Mouse (Mus musculus): ENCODE data around the gene Ralgps2. TPM values are rescaled to one million over a fixed set of nuclear protein-coding genes. Genes with fewer than 3 reads are reported as not detected.

Gene Ralgps2
- polyA plus RNA-seq, 1 experiment = 7.8 TPM

- peak in 2 of 3 experiments; percentile 8 to 75 for TF ChIP-seq MYOG (IDR thresholded peaks at IDR 0.05; ENCODE audit: control insufficient read depth in 1 of 3, insufficient read depth in 1 of 3, insufficient read length in 2 of 3, low read depth in 2 of 3)
- TF ChIP-seq CEBPB (IDR thresholded peaks at IDR 0.05; ENCODE audit: insufficient read depth, poor library complexity, severe bottlenecking) = no peak
- TF ChIP-seq SRF (IDR thresholded peaks at IDR 0.05; ENCODE audit: control insufficient read depth, insufficient read length, low read depth) = peak; percentile 45
- TF ChIP-seq MYOD1 (IDR thresholded peaks at IDR 0.05; ENCODE audit: control insufficient read depth in 1 of 3, insufficient read length in 2 of 3, low read depth in 2 of 3) = peak in 2 of 3 experiments; percentile 39 to 41
- Histone ChIP-seq H3K36me3 (ENCODE audit: control insufficient read depth, insufficient read depth) (no peaks in the 10 kb centered on the region), H3K4me2 (ENCODE audit: low read depth) (peak overlapping the region; percentile 73)
Measured at GRCm38 (mm10) chr1:156964586-156964932, 25.1 kb upstream of the Ralgps2 start.

GRCm38 (mm10) chr1:156963871-156964585 lies 24.6 kb upstream of the Ralgps2 start:
- Histone ChIP-seq H3K4me2 (ENCODE audit: low read depth) (peak overlapping the region; percentile 73), H3K79me2 (ENCODE audit: control insufficient read depth, insufficient read depth) (no peaks in the 10 kb centered on the region), H3K36me3 (ENCODE audit: control insufficient read depth, insufficient read depth) (peaks cover 1% of the 10 kb centered on the region), H3ac (ENCODE audit: control insufficient read depth, insufficient read length) (no peak overlapping the region), H3K27me3 (ENCODE audit: control insufficient read depth, insufficient read depth, insufficient read length) (no peaks in the 10 kb centered on the region), H3K4me3 (no peak overlapping the region)
- TF ChIP-seq TCF3 (IDR thresholded peaks at IDR 0.05; ENCODE audit: insufficient read length, low read depth) = no peak
- peak; percentile 22 to 68 (median 67) for TF ChIP-seq MYOD1 (IDR thresholded peaks at IDR 0.05; ENCODE audit: control insufficient read depth in 1 of 3, insufficient read length in 2 of 3, low read depth in 2 of 3)
- TF ChIP-seq MYOG (IDR thresholded peaks at IDR 0.05; ENCODE audit: control insufficient read depth in 1 of 3, insufficient read depth in 1 of 3, insufficient read length in 2 of 3, low read depth in 2 of 3) = peak; percentile 22 to 75 (median 70)
- peak; percentile 79 for TF ChIP-seq TCF12 (IDR thresholded peaks at IDR 0.05; ENCODE audit: insufficient read depth, poor library complexity, severe bottlenecking)

More at GRCm38 (mm10) chr1:156964586-156964932, 25.1 kb upstream of the Ralgps2 start:
- H3K4me3 ChIP-seq = no peak overlapping the region
- H3K79me2 ChIP-seq (ENCODE audit: control insufficient read depth, insufficient read depth) = no peaks in the 10 kb centered on the region
- H3K27me3 ChIP-seq (ENCODE audit: control insufficient read depth, insufficient read depth, insufficient read length) = no peaks in the 10 kb centered on the region
- no peak overlapping the region for H3ac ChIP-seq (ENCODE audit: control insufficient read depth, insufficient read length)

- H3K4me2 ChIP-seq (ENCODE audit: low read depth) = no peak overlapping the region
- no peak for TF ChIP-seq USF1 (IDR thresholded peaks at IDR 0.05; ENCODE audit: low read depth)
- no peak for TF ChIP-seq SRF (IDR thresholded peaks at IDR 0.05; ENCODE audit: control insufficient read depth, insufficient read length, low read depth)
- TF ChIP-seq REST (IDR thresholded peaks at IDR 0.05; ENCODE audit: insufficient read depth, insufficient read length) = no peak
- no peak for TF ChIP-seq TCF12 (IDR thresholded peaks at IDR 0.05; ENCODE audit: insufficient read depth, poor library complexity, severe bottlenecking)
- no peak for TF ChIP-seq CEBPB (IDR thresholded peaks at IDR 0.05; ENCODE audit: insufficient read depth, poor library complexity, severe bottlenecking)
- TF ChIP-seq MAX (IDR thresholded peaks at IDR 0.05; ENCODE audit: low read depth) = no peak
- no peak for TF ChIP-seq MYOD1 (IDR thresholded peaks at IDR 0.05; ENCODE audit: control insufficient read depth in 1 of 3, insufficient read length in 2 of 3, low read depth in 2 of 3)
- TF ChIP-seq POLR2A (IDR thresholded peaks at IDR 0.05; ENCODE audit: insufficient read length, low read depth) = no peak
Measured at GRCm38 (mm10) chr1:156961481-156962265, 22.2 kb upstream of the Ralgps2 start.

GRCm38 (mm10) chr1:156959004-156959403 lies 19.6 kb upstream of the Ralgps2 start:
- no peak for TF ChIP-seq CEBPB (IDR thresholded peaks at IDR 0.05; ENCODE audit: insufficient read depth, poor library complexity, severe bottlenecking)
- TF ChIP-seq MYOG (IDR thresholded peaks at IDR 0.05; ENCODE audit: control insufficient read depth in 1 of 3, insufficient read depth in 1 of 3, insufficient read length in 2 of 3, low read depth in 2 of 3) = no peak
- TF ChIP-seq POLR2AphosphoS2 (IDR thresholded peaks at IDR 0.05; ENCODE audit: insufficient read length, low read depth) = no peak
- no peak for TF ChIP-seq E2F4 (IDR thresholded peaks at IDR 0.05; ENCODE audit: insufficient read depth)
- no peak for TF ChIP-seq POLR2A (IDR thresholded peaks at IDR 0.05; ENCODE audit: insufficient read length, low read depth)
- TF ChIP-seq MAX (IDR thresholded peaks at IDR 0.05; ENCODE audit: low read depth) = no peak
- no peak for TF ChIP-seq SRF (IDR thresholded peaks at IDR 0.05; ENCODE audit: control insufficient read depth, insufficient read length, low read depth)
- TF ChIP-seq USF1 (IDR thresholded peaks at IDR 0.05; ENCODE audit: low read depth) = no peak
- TF ChIP-seq MYOD1 (IDR thresholded peaks at IDR 0.05; ENCODE audit: control insufficient read depth in 1 of 3, insufficient read length in 2 of 3, low read depth in 2 of 3) = no peak
- no peak for TF ChIP-seq TCF3 (IDR thresholded peaks at IDR 0.05; ENCODE audit: insufficient read length, low read depth)
- no peak for TF ChIP-seq REST (IDR thresholded peaks at IDR 0.05; ENCODE audit: insufficient read depth, insufficient read length)
- no peak for TF ChIP-seq TCF12 (IDR thresholded peaks at IDR 0.05; ENCODE audit: insufficient read depth, poor library complexity, severe bottlenecking)
- Histone ChIP-seq H3ac (ENCODE audit: control insufficient read depth, insufficient read length) (no peak overlapping the region), H3K36me3 (ENCODE audit: control insufficient read depth, insufficient read depth) (peaks cover 11% of the 10 kb centered on the region), H3K27me3 (ENCODE audit: control insufficient read depth, insufficient read depth, insufficient read length) (no peaks in the 10 kb centered on the region), H3K4me2 (ENCODE audit: low read depth) (peak overlapping the region; percentile 67), H3K4me3 (no peak overlapping the region), H3K79me2 (ENCODE audit: control insufficient read depth, insufficient read depth) (no peaks in the 10 kb centered on the region)

More at GRCm38 (mm10) chr1:156961481-156962265, 22.2 kb upstream of the Ralgps2 start:
- Histone ChIP-seq H3K27me3 (ENCODE audit: control insufficient read depth, insufficient read depth, insufficient read length) (no peaks in the 10 kb centered on the region), H3K4me3 (no peak overlapping the region), H3ac (ENCODE audit: control insufficient read depth, insufficient read length) (no peak overlapping the region), H3K79me2 (ENCODE audit: control insufficient read depth, insufficient read depth) (no peaks in the 10 kb centered on the region), H3K36me3 (ENCODE audit: control insufficient read depth, insufficient read depth) (peaks cover 11% of the 10 kb centered on the region)
